Mouse (Mus musculus): ENCODE data around the gene Iffo1. TPM values are rescaled to one million over a fixed set of nuclear protein-coding genes. Genes with fewer than 3 reads are reported as not detected.
"Not testable (repeated sequence)": the region's sequence is repeated elsewhere in the genome, so short reads cannot be mapped to it uniquely, and the experiment has no call there.

The Iffo1 gene
- total RNA-seq, 2 experiments from 2014 or later: 54.6 to 55.8 TPM

DNA sequence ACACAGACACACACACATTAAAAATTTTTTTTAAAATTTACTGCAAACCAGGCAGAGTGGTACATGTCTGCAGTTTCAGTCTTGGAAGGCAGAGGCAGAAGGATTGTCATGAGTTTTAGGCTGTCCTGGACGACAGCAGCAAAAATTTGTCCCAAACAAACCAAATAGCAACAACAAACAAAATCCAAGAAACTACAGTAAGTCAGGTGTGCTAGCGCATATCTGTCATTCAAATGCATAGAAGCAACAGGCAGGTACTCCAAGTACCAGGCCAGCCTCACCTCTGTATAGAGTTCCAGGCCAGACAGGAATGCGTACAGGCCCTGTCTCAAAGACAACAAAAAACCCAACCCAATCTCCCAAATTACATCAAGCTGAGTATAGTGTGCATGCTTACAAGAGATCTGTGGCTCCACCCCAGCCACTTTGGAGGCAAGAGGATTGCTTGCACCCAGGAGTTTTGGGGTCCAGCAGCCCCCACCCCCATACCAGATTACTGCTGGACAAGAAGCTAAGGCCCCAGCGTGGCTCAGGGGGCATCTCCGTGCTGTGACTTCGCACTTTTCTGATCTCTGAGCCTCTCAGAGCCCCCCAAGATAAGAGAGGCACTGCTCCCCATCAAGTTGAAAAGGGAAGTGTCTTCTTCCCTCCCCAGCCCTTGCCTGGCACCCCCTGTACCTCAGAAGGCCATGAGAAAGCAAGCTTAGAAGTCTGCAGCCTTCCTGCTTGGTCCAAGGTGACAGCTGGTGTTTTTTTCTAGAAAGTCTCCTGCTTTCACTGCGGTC lies 14.9 kb downstream of the Iffo1 start:
- no peak for DNase-seq (ENCODE audit: low spot score in 2 of 2)

DNA sequence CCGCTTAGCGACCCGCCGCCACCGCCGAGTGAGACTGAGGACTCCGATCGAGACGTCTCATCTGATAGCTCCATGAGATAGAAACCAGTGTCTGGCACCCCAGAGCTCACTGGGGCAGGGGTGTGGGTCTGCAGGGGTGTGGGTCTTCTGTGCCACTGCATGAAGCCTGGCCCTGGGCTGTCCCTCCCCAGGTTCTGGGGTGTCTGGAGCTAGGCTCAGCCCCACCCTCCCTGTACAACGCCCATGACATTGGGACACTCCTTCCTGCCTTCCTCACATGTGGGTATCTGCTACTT lies 15.5 kb downstream of the Iffo1 start:
- no peak for DNase-seq (ENCODE audit: low spot score in 2 of 2)

DNA sequence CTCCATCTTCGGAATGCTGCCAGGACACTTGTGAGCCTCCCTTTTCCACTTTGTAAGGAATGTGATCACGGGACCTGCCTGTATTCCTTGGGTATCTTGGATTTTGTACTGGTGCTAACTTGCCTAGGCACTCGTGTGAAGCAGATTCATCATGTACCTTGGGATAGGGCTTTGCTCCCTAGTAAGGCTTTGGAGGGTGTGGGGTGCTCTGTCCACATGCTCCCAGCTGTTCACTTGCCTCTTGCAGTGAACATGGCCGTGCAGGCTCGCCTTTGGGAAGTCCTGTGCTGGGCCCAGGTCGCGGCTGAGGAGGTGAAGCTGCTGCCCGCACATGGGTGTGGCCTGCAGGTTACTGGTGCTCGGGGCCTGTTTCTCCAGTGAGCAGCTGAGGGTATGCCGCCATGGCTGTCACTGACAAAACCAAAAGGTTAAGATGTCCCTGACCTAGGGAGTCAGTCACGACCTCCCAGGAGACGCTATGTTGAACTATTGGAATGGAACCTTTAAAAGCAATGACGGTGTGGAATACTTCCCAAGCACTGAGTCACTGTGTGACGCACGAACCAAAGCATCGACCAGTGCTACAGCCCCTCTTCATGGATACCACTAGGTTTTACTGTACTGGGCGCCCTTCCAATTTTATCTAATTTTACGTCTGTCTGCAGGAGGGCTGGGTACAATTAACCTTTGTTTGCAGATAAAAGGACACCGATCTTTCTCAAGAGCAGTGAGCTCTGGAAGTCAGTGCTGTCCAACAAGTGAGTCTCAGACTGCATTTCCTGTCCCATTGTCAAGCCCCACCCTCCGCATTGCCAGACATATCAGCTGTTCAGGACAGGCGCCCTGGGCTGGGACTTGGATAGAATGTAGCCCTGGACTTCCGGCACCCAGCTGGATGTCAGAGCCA lies 16.1 kb downstream of the Iffo1 start:
- DNase-seq (ENCODE audit: low spot score in 2 of 2): peak; percentile 39 to 59

DNA sequence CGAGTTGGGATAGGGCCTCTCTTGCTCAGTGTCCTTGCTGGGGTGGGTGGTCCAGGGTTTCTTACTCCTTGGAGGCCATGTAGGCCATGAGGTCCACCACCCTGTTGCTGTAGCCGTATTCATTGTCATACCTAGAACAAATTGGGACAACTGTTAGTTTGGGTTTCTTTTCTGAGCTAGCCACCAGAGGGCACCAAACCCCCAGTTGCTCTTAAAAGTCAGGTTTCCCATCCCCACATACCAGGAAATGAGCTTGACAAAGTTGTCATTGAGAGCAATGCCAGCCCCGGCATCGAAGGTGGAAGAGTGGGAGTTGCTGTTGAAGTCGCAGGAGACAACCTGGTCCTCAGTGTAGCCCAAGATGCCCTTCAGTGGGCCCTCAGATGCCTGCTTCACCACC lies 16.9 kb downstream of the Iffo1 start:
- peak; percentile 68 to 69 for DNase-seq (ENCODE audit: low spot score in 2 of 2)

DNA sequence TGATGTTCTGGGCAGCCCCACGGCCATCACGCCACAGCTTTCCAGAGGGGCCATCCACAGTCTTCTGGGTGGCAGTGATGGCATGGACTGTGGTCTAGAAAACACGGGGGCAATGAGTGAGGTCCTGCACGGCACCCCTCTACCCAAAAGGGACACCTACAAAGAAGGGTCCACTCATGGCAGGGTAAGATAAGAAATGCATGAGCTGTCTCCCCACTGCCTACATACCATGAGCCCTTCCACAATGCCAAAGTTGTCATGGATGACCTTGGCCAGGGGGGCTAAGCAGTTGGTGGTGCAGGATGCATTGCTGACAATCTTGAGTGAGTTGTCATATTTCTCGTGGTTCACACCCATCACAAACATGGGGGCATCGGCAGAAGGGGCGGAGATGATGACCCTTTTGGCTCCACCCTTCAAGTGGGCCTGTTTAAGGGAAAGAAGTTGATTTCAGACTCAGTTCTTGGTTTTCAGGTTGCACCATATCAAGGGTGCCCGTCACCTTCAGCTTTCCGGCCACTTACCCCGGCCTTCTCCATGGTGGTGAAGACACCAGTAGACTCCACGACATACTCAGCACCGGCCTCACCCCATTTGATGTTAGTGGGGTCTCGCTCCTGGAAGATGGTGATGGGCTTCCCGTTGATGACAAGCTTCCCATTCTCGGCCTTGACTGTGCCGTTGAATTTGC lies 17.7 kb downstream of the Iffo1 start:
- DNase-seq (ENCODE audit: low spot score in 2 of 2): not testable (repeated sequence)

DNA sequence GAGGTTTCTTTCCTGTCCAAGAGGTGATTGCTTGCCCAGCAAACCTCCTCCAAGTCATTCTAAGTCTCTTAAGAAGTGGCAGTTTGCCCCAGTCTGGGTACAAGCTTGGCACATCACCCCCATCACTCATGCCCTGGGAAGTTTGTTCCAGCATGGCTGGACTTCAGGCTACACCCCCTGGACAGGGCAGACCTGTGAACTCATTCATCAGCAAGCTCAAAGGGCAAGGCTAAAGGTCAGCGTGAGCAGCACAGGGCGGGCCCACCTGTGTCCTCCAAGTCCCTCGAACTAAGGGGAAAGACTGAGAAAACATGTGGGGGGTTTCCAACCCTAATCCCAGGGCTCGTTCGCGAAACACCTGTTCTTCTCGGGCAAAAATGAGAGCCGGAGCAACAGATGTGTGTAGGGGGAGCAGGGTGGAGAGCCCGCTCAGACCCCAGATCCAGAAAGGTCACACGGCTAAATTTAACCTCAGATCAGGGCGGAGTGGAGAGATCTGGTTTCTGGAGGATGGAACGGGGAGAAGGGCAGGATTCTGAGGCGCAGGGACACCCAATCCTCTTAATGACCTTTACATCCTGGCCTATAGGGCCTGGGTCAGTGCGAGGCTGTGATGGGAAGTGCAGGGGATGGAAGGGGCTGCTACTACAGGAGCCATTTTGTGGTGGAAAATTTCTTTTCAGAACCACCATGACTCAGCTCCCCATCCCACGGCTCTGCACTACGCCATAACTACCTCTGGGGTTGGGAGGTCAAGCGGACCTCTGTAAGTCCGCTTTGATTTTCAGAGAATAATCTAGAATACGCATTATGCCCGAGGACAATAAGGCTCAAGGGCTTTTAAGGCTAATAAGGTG lies 19.0 kb downstream of the Iffo1 start:
- peak in 1 of 2 experiments; percentile 39 for DNase-seq (ENCODE audit: low spot score in 2 of 2)

DNA sequence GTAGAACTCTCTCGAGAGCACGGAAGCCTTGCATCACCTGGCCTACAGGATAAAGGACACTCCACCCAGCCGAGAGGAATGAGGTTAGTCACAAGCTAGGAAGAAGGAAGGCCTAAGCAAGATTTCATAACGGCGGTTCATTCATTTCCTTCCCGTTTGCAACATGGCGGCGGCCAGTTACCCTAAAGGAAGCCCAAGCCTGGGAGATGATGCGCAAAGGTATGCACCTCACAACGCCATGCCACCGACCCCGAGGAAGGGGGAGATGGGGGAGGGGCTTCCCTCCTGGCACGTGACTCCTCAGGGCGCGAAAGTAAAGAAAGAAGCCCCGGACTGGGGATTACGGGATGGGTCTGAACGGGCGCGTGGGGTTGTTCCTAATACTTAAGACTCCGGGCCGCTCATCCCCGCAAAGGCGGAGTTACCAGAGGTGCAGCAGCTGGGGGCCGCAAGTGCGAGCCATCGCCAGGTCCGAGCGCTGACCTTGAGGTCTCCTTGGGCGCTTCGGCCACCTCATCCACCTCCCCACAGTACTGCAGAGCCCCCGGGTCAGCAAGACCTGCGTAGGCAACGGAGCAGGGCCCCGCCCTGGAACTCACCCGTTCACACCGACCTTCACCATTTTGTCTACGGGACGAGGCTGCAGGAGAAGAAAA lies 19.8 kb downstream of the Iffo1 start:
- peak; percentile 39 to 42 for DNase-seq (ENCODE audit: low spot score in 2 of 2)

DNA sequence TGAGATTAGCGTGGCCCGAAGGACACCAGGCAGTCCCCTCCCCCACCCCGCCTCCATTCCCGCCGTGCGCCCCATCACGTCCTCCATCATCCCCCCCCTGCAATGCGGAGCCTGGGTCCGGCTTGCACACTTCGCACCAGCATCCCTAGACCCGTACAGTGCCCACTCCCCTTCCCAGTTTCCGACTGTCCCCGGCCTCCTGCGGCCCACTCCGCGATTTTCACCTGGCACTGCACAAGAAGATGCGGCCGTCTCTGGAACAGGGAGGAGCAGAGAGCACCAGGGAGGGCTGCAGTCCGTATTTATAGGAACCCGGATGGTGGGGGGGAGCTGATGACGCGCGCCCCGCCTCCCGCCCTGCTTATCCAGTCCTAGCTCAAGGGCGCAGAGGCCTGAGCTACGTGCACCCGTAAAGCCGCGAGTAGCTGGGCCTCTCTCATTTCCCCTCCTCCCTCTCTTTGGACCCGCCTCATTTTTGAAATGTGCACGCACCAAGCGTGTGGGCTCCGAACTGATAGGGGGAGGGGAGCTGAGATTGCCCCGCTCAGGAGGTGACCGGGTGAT lies 20.4 kb downstream of the Iffo1 start:
- DNase-seq (ENCODE audit: low spot score in 2 of 2): peak; percentile 93 to 95

DNA sequence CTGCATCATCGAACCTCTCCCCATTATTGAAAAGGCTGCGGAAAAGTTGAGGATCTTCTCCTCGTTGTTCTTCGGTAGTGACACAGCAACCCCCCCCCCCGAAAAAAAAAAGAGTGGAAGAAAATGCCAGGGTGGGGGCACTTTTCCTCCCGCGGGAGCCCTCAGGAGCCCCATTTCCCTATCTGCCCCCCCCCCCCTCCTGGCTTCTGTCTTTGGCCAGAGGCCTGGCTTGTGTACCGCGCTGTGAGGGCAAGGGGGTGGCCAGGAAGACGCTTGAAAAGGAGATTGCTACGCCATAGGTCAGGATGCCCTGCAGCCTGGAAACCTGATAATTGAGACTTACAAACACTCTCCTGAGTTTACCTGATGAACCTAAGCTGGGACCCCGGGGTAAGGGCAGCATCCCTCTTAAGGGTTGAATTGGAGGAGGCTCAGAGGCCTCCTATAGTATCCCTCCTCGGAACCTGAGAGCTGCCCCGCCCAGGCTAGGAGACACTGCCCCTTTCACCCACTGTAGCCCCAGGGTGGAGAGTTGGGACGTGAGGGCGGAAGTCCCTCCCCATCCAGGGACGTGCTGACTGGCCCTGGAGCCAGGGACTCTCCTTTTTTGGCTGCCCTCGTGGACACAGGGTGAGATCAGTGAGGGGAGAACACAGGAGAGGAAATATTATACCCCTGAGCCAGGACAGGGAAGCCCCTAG lies 21.2 kb downstream of the Iffo1 start, which contains the start of gene Gapdh:
Gene Gapdh, minus strand, starts transcription at position 417 of the 701 bp plus-strand sequence.
- peak; percentile 36 to 44 for DNase-seq (ENCODE audit: low spot score in 2 of 2)

DNA sequence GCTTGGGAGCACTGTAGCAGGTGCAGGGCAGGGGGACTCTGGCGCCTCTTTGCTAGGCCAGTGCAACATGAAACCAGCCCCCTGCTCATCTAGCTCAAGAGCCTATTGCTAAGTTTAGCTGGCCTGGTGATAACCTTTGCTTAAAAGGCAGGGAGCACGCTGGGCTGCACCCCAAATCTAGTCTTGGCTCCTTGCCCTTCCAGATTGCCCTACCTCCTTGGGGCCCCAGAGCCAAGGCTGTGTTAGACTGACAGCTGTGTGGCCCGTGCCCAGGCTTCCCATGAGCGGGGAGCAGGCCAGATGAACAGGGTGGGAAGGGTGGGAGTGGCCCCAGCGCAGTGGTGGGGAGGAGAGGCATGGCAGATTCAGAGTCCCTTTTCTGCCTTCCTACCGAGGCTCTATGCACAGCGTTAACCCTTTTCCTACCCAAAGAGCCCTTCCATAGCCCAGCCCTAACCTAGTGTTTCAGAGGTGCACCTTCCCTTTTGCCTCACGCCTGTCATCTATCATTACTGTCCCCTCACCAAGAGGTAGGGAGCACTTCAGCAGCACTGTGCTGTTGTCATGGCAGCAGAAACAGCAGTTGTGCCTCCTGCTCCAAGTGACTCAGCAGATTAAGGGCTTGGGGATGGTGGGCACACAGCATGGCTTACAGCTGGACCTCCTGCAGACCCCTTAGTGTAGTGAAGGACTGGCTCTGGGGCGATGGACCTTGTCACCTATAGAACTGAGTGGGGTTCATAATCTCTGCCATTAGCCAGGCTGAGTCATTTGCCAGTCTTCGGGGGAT lies 22.0 kb downstream of the Iffo1 start:
- DNase-seq (ENCODE audit: low spot score in 2 of 2): peak; percentile 34 to 49

DNA sequence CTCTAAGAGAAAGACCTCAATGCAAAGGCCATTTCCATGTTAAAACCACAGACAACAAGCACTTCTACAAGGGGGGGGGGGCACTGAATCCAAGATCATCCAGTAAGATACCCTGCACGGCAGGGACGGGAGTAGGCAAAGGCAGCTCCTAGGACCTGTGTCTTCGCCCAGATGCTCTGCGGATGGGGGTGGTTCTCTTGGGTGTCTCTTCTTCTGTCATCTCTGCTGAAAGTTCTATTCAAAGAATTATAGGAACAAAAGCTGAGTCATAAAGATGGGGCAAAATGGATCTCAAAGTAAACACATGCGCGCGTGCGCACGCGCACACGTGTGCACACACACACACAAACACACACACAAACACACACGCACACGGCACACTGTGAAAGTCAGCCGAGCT lies 23.0 kb downstream of the Iffo1 start:
- DNase-seq (ENCODE audit: low spot score in 2 of 2): peak in 1 of 2 experiments; percentile 42

DNA sequence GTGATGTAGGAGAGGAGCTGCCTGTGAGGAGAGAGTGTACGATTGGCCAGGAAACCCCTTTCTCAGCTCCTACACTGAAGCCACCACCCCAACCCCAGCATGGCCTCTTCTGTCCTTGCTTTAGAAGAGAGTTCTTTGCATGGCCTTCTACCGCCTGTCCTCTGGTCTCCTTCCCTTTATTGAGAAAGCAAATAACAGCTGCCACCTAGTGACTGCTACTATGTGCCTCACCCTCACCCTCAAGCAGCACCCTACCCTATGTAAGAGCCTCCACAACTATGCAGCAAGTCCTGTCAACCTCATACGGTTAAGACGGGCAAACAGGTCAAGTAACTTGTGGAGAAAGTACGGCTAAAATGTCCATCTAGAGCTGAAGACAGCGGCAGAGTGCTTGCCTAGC lies 25.2 kb downstream of the Iffo1 start:
- DNase-seq (ENCODE audit: low spot score in 2 of 2): no peak

DNA sequence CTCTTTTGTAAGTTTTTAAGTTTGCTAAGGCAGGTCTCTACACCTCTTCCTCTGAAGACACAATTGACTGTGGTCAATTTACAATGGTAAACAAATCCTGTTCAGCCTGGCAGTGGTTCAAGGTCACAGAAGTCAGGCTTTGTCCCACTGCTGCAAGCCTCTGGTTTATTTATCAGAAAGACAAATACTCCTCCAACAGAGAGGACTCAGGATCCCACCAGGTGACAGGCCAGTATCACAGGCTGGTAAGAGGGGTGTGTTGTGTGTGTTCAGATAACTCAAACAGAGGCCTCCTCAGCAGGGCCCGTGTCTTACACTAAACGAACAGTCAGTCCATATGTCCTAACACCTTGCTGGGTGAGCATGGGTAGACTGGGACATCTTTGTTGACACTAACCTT lies 27.4 kb downstream of the Iffo1 start:
- no peak for DNase-seq (ENCODE audit: low spot score in 2 of 2)

DNA sequence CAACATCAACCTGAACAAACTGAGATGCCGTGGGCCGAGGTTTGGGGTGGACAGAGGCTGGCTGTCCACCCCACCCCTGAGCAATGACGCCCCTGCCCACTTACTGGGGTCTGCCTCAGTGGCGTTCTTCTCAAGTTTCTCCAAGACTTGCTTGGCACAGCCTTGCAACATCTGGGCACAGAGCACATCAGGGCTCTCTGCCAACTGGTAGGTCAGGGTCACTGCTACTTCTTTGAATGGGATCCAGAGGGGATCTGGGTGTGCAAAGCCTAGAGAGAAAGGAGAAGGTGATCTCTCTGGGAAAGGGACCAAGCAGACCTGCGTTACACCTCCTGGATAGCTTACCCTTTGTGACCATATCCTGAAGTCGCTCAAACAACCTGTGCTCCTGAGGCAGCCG lies 28.2 kb downstream of the Iffo1 start:
- no peak for DNase-seq (ENCODE audit: low spot score in 2 of 2)

DNA sequence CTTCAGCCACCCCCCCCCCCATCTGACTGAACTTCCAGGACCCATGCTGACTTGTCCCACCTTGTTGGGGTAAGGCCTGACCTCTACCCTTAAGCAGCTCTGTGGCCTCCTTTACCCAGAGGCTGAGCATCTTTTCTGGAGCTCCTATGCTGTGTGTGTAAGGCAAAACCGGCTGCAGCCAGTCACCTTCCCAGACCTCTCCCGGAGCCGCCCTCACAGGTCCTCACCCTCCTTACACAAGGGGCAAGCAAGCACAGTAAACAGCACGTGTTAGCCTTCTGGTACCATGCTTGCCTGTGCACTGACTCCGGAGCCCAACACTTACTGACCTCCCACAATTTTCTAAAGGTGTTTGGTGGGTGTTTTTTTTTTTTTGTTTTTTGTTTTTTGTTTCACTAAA lies 30.4 kb downstream of the Iffo1 start:
- no peak for DNase-seq (ENCODE audit: low spot score in 2 of 2)

DNA sequence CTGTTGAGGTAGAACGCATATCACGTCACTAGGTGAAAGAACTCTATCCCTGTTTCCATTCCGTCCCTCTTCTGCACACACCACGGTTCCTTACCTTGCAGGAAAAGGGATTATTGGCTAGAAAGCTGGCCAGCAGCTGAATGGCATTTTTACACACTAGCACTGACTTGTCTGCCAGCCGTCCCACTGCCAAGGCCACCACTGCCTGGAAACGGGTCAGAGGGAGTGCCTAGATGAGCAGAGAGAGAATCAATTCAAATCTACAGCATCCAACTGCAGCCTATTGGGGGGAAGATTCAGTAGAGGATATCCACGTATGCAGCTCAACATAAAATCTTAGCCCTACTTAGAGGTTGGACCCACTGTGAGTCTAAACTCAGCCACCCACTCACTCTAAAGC lies 34.6 kb downstream of the Iffo1 start:
- no peak for DNase-seq (ENCODE audit: low spot score in 2 of 2)

DNA sequence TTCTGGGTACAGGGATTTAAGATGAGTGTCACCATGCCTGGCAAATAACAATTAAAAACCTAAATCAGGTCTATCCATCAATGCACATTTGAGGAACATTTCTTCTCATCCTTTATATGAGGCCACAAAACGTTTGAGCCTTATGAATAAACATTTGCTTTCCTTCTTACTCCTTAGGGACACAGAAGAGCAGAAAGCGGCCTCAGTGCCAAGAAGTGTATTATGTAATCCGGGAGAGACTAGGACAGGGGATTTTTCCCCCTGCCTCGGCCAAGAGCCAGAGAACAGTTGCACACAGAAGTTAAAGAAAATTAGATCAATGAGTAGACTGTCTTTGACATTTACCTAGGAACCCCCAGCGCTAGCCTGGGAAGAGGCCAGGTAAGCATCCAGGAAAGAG lies 37.1 kb downstream of the Iffo1 start:
- DNase-seq (ENCODE audit: low spot score in 2 of 2): no peak

DNA sequence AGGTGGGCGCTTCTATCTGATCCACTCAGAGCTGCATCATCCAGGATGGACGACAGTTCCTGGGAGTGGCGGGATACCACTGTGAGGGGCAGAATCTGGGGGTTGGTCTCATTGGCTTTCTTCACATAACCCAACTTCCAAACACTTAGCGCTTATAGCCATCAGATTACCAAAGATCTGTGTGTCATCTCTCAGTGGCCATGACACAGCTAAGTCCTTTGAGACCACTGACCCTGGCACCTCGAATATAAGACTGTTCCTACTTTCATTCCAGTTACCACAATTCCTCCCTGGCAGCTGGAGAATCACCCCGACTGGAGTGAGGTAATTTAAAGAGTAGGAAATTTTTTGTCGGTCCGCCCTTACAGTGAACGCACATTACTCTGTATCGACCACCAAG lies 41.2 kb downstream of the Iffo1 start:
- no peak for DNase-seq (ENCODE audit: low spot score in 2 of 2)

DNA sequence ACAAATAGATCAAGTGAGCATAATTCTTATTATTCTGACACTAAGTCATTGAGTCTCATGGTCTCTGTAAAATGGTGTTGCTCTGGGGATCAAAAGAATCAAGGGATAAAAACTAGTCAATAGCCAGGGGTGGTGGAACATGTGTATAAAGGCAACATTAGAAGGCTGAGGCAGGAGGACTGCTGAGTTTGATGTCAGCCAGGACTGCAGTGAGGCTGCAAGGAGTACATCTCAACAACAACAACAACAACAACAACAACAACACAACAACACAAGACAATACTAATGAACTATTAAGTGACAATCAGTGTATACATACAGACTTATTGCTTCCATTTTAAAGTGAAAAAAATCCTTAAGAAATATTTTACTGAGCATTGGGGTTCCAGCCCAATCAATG lies 45.8 kb downstream of the Iffo1 start:
- DNase-seq (ENCODE audit: low spot score in 2 of 2): no peak

All from left cerebral cortex, adult 18-20 months (tissue).